Mouse (Mus musculus) kidney, adult 8-10 months (tissue): ENCODE measurements around the gene Opcml.

ENCODE experiments used
- DNase-seq, 2 experiments: peaks; one replicate each; pipeline ENCODE4 v3.0.0; 2022

Opcml gene

GRCm38 (mm10) chr9:28822060-28822459 is 1031.5 kb downstream of the Opcml start:
- no peak for DNase-seq

GRCm38 (mm10) chr9:28822466-28822865 is 1031.9 kb downstream of the Opcml start:
- no peak for DNase-seq

GRCm38 (mm10) chr9:28825821-28826220 is 1035.2 kb downstream of the Opcml start:
- no peak for DNase-seq

GRCm38 (mm10) chr9:28845961-28846570 is 1055.5 kb downstream of the Opcml start:
- DNase-seq = no peak

GRCm38 (mm10) chr9:28855826-28856225 is 1065.3 kb downstream of the Opcml start:
- DNase-seq = no peak

GRCm38 (mm10) chr9:28861983-28862382 is 1071.4 kb downstream of the Opcml start:
- DNase-seq = no peak

GRCm38 (mm10) chr9:28867256-28867655 is 1076.7 kb downstream of the Opcml start:
- no peak for DNase-seq

GRCm38 (mm10) chr9:28870478-28870877 is 1079.9 kb downstream of the Opcml start:
- DNase-seq = no peak

GRCm38 (mm10) chr9:28882566-28882965 is 1092.0 kb downstream of the Opcml start:
- DNase-seq = no peak

GRCm38 (mm10) chr9:28891611-28892010 is 1101.0 kb downstream of the Opcml start:
- DNase-seq = no peak

GRCm38 (mm10) chr9:28903291-28903690 is 1112.7 kb downstream of the Opcml start:
- no peak for DNase-seq

GRCm38 (mm10) chr9:28909738-28910137 is 1119.2 kb downstream of the Opcml start:
- DNase-seq = no peak

- DNase-seq = peak; percentile 13 to 27
Measured at GRCm38 (mm10) chr9:28911571-28912185, 1121.1 kb downstream of the Opcml start.

- no peak for DNase-seq
Measured at GRCm38 (mm10) chr9:28932069-28932468, 1141.5 kb downstream of the Opcml start.

GRCm38 (mm10) chr9:28937163-28937562 is 1146.6 kb downstream of the Opcml start:
- no peak for DNase-seq

GRCm38 (mm10) chr9:28937980-28938379 is 1147.4 kb downstream of the Opcml start:
- DNase-seq = no peak

- DNase-seq = no peak
Measured at GRCm38 (mm10) chr9:28940901-28941300, 1150.3 kb downstream of the Opcml start.

- no peak for DNase-seq
Measured at GRCm38 (mm10) chr9:28969455-28969854, 1178.9 kb downstream of the Opcml start.
